Mouse (Mus musculus) lung, adult 2 months (tissue): ENCODE data around the gene Rinl.

Experiments
- CTCF ChIP-seq: fragments of 200-500 bp; IDR thresholded peaks from 2 replicates; pipeline ENCODE4 v1.5.1; 2011; ENCODE audit warnings: mild to moderate bottlenecking, low read length, control low read depth; ENCODE audit not compliant: insufficient read depth
- POLR2A ChIP-seq: fragments of 200-500 bp; IDR thresholded peaks from 2 replicates; pipeline ENCODE4 v1.6.1; 2011; ENCODE audit warnings: low read depth, mild to moderate bottlenecking, control low read depth, low read length, borderline replicate concordance; ENCODE audit errors: extremely low read depth

DNA sequence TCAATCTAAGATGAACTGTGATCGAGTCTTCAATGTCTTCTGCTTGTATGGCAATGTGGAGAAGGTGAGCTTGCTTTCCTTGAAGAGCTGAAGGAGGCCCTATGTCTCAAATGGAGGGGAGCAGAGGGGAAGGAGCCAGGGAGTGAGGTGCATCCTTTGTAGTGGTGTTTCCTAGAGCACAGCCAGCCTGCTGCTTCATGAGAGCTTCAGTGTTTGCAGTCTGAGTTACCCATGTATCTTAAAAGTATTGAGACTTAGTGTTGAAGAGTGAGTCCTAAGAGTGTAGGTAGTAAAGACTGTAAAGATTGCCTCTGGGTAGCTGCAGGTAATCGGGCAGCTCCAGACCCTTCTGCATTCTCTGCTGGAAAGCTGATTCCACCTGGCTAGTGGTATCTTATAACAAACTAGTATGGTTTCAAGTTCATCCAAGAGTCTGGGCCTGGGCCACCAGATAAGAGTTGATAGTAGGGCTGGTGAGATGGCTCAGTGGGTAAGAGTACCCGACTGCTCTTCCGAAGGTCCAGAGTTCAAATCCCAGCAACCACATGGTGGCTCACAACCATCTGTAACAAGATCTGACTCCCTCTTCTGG lies 30.2 kb downstream of the Rinl start:
- TF ChIP-seq POLR2A, result no peak
- TF ChIP-seq CTCF, result no peak
